Mouse (Mus musculus): ENCODE results near the gene Adgrg3.

DNA sequence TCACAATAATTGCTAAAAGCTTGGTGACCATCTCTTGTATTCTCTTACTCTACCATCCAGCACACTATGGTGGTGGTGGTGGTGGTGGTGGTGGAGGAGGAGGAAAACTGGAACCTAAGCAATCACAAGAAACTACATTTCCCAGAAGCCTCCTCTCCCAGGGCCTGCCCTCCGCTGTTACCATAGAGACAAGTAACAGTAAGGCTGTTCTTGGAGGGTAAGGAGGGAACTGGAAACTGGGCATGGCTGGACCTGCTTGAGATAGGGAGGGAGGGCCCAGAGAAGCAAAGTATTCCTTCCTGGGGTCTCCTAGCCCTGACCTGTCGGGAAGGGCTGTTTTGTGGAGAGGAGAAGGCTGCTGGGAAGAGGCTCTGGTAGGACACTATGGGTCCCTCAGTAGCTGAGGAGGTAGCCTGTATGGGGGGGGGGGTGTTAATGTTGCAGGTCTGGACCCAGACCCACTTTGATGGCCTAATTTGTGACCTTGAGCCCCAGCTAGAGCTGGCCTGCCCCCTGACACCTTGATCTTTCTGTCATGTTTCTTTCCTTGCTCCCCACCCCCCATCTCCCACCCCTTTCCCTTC, 37.5 kb downstream of the Adgrg3 start, which contains the start of gene Drc7:
- TF ChIP-seq CTCF (IDR thresholded peaks at IDR 0.05; ENCODE audit: low read depth, low read length) (no peak), POLR2A (IDR thresholded peaks at IDR 0.05; ENCODE audit: borderline replicate concordance, low read depth, low read length) (no peak)

Data from bone marrow macrophage, adult 2 months (primary cell).